Mouse (Mus musculus): ENCODE data around the gene Mbtps1. TPM values are rescaled to one million over a fixed set of nuclear protein-coding genes. Genes with fewer than 3 reads are reported as not detected.
A peak's percentile ranks its signal among the peaks of the same experiment; 100 is the strongest.

Gene Mbtps1
- polyA plus RNA-seq (2015; fragmentation: Nextera tagmentation; extraction: Ambion mirVana), result 115 and 123 TPM in 2 replicates

GRCm38 (mm10) chr8:119558603-119559401 lies at the start of gene Mbtps1:
Mbtps1 (minus strand) TSS chr8:119558735.
- Histone ChIP-seq H3K27me3 (no peaks in the 10 kb centered on the region), H3K36me3 (peaks cover 22% of the 10 kb centered on the region), H3K9ac (peak within 1 kb of the TSS; percentile 76), H3K4me1 (peaks cover 37% of the 10 kb centered on the region), H3K4me2 (peak within 1 kb of the TSS; percentile 82), H3K27ac (peak within 1 kb of the TSS; percentile 91), H3K4me3 (replicated peaks) (peak within 1 kb of the TSS; percentile 76), H3K9me3 (replicated peaks) (no peaks in the 10 kb centered on the region)
- ATAC-seq (replicated peaks; ENCODE audit: low FRiP score), result peak; percentile 97
- 6% methylated on average over 63 of the region's 63 CpGs for WGBS

- no peak for ATAC-seq (replicated peaks; ENCODE audit: low FRiP score)
- Histone ChIP-seq H3K9me3 (replicated peaks) (0 out of 2 replicates have a peak, but pooled peaks cover 6% of the 10 kb centered on the region), H3K36me3 (peaks cover 17% of the 10 kb centered on the region), H3K4me3 (replicated peaks) (no peak overlapping the region), H3K9ac (no peak overlapping the region), H3K27ac (no peak overlapping the region), H3K4me1 (peaks cover 14% of the 10 kb centered on the region), H3K27me3 (no peaks in the 10 kb centered on the region), H3K4me2 (no peak overlapping the region)
- 81% methylated on average over 2 of the region's 2 CpGs for WGBS
Observed at GRCm38 (mm10) chr8:119606224-119606623, 47.7 kb upstream of the Mbtps1 start.

GRCm38 (mm10) chr8:119604996-119605395 lies 46.5 kb upstream of the Mbtps1 start, which contains the start of gene Taf1c:
Taf1c (minus strand) TSS chr8:119605222.
- peaks cover 29% of the 10 kb centered on the region for H3K36me3 ChIP-seq
- H3K4me1 ChIP-seq, result peaks cover 14% of the 10 kb centered on the region
- H3K9ac ChIP-seq, result peak within 1 kb of the TSS; percentile 76
- under 1% methylated on average over 23 of the region's 23 CpGs for WGBS
- peak within 1 kb of the TSS; percentile 47; the same call in 1 of the 2 replicates for H3K27ac ChIP-seq
- peak within 1 kb of the TSS; percentile 86 for H3K4me2 ChIP-seq
- no peaks in the 10 kb centered on the region for H3K27me3 ChIP-seq
- peak within 1 kb of the TSS; percentile 86 for H3K4me3 ChIP-seq (replicated peaks)
- H3K9me3 ChIP-seq (replicated peaks), result 0 out of 2 replicates have a peak, but pooled peaks cover 6% of the 10 kb centered on the region
- peak; percentile 77 for ATAC-seq (replicated peaks; ENCODE audit: low FRiP score)

- no peaks in the 10 kb centered on the region for H3K27me3 ChIP-seq
- peak overlapping the region; percentile 86 for H3K4me3 ChIP-seq (replicated peaks)
- H3K9me3 ChIP-seq (replicated peaks), result 0 out of 2 replicates have a peak, but pooled peaks cover 2% of the 10 kb centered on the region
- no peak for ATAC-seq (replicated peaks; ENCODE audit: low FRiP score)
- peak overlapping the region; percentile 76 for H3K9ac ChIP-seq
- peak overlapping the region; percentile 86 for H3K4me2 ChIP-seq
- H3K4me1 ChIP-seq, result peaks cover 14% of the 10 kb centered on the region
- WGBS, result 37% methylated on average over 12 of the region's 12 CpGs
- peaks cover 35% of the 10 kb centered on the region for H3K36me3 ChIP-seq
- no peak overlapping the region for H3K27ac ChIP-seq
Observed at GRCm38 (mm10) chr8:119604398-119604803, 45.9 kb upstream of the Mbtps1 start.

- ATAC-seq (replicated peaks; ENCODE audit: low FRiP score), result no peak
- no peak overlapping the region for H3K27ac ChIP-seq
- H3K4me3 ChIP-seq (replicated peaks), result peak overlapping the region; percentile 86
- peaks cover 14% of the 10 kb centered on the region for H3K4me1 ChIP-seq
- H3K4me2 ChIP-seq, result peak overlapping the region; percentile 86
- H3K9me3 ChIP-seq (replicated peaks), result no peaks in the 10 kb centered on the region
- H3K9ac ChIP-seq, result no peak overlapping the region
- no peaks in the 10 kb centered on the region for H3K27me3 ChIP-seq
- H3K36me3 ChIP-seq, result peaks cover 42% of the 10 kb centered on the region
- 95% methylated on average over 4 of the region's 4 CpGs for WGBS
Observed at GRCm38 (mm10) chr8:119603771-119604170, 45.2 kb upstream of the Mbtps1 start.

GRCm38 (mm10) chr8:119591456-119591855 lies 32.9 kb upstream of the Mbtps1 start:
- Histone ChIP-seq H3K36me3 (no peaks in the 10 kb centered on the region), H3K4me1 (peaks cover 5% of the 10 kb centered on the region), H3K27me3 (no peaks in the 10 kb centered on the region), H3K4me3 (replicated peaks) (no peak overlapping the region), H3K9ac (no peak overlapping the region), H3K4me2 (no peak overlapping the region), H3K27ac (no peak overlapping the region), H3K9me3 (replicated peaks) (no peaks in the 10 kb centered on the region)
- no peak for ATAC-seq (replicated peaks; ENCODE audit: low FRiP score)
- WGBS, result 86% methylated on average over 7 of the region's 7 CpGs

GRCm38 (mm10) chr8:119590348-119590747 lies 31.8 kb upstream of the Mbtps1 start:
- H3K9ac ChIP-seq, result no peak overlapping the region
- H3K4me1 ChIP-seq, result peaks cover 10% of the 10 kb centered on the region
- 81% methylated on average over 14 of the region's 14 CpGs for WGBS
- no peak overlapping the region for H3K4me3 ChIP-seq (replicated peaks)
- H3K27ac ChIP-seq, result no peak overlapping the region
- H3K27me3 ChIP-seq, result no peaks in the 10 kb centered on the region
- no peaks in the 10 kb centered on the region for H3K36me3 ChIP-seq
- H3K4me2 ChIP-seq, result no peak overlapping the region
- ATAC-seq (replicated peaks; ENCODE audit: low FRiP score), result no peak
- no peaks in the 10 kb centered on the region for H3K9me3 ChIP-seq (replicated peaks)

GRCm38 (mm10) chr8:119588844-119589243 lies 30.3 kb upstream of the Mbtps1 start:
- Histone ChIP-seq H3K4me2 (no peak overlapping the region), H3K36me3 (no peaks in the 10 kb centered on the region), H3K9me3 (replicated peaks) (no peaks in the 10 kb centered on the region), H3K4me1 (peaks cover 7% of the 10 kb centered on the region), H3K27ac (no peak overlapping the region), H3K9ac (no peak overlapping the region), H3K4me3 (replicated peaks) (no peak overlapping the region), H3K27me3 (no peaks in the 10 kb centered on the region)
- ATAC-seq (replicated peaks; ENCODE audit: low FRiP score), result no peak
- WGBS, result 24% methylated on average over 10 of the region's 10 CpGs

GRCm38 (mm10) chr8:119588321-119588720 lies 29.8 kb upstream of the Mbtps1 start:
- no peak overlapping the region for H3K9ac ChIP-seq
- no peaks in the 10 kb centered on the region for H3K9me3 ChIP-seq (replicated peaks)
- 55% methylated on average over 4 of the region's 4 CpGs for WGBS
- no peak for ATAC-seq (replicated peaks; ENCODE audit: low FRiP score)
- no peak overlapping the region for H3K4me2 ChIP-seq
- no peaks in the 10 kb centered on the region for H3K27me3 ChIP-seq
- H3K4me1 ChIP-seq, result peaks cover 7% of the 10 kb centered on the region
- H3K27ac ChIP-seq, result no peak overlapping the region
- no peak overlapping the region for H3K4me3 ChIP-seq (replicated peaks)
- H3K36me3 ChIP-seq, result no peaks in the 10 kb centered on the region

- WGBS, result 19% methylated on average over 24 of the region's 24 CpGs
- Histone ChIP-seq H3K4me2 (peak overlapping the region; percentile 66), H3K4me1 (peaks cover 7% of the 10 kb centered on the region), H3K36me3 (no peaks in the 10 kb centered on the region), H3K27ac (no peak overlapping the region), H3K27me3 (no peaks in the 10 kb centered on the region), H3K9ac (no peak overlapping the region), H3K9me3 (replicated peaks) (no peaks in the 10 kb centered on the region), H3K4me3 (replicated peaks) (peak overlapping the region; percentile 41)
- 0 out of 2 replicates have a peak, but pooled peaks have one; percentile 56 for ATAC-seq (replicated peaks; ENCODE audit: low FRiP score)
Observed at GRCm38 (mm10) chr8:119585901-119586300, 27.4 kb upstream of the Mbtps1 start.

- Histone ChIP-seq H3K27me3 (peaks cover 23% of the 10 kb centered on the region), H3K9ac (no peak overlapping the region), H3K4me3 (replicated peaks) (no peak overlapping the region), H3K4me1 (peaks cover under 1% of the 10 kb centered on the region), H3K36me3 (no peaks in the 10 kb centered on the region), H3K9me3 (replicated peaks) (no peaks in the 10 kb centered on the region), H3K27ac (no peak overlapping the region), H3K4me2 (no peak overlapping the region)
- 76% methylated on average over 5 of the region's 5 CpGs for WGBS
- peak; percentile 22; the same call in 1 of the 2 replicates for ATAC-seq (replicated peaks; ENCODE audit: low FRiP score)
Observed at GRCm38 (mm10) chr8:119580441-119581161, 22.1 kb upstream of the Mbtps1 start.

GRCm38 (mm10) chr8:119579096-119579495 lies 20.6 kb upstream of the Mbtps1 start:
- Histone ChIP-seq H3K4me2 (no peak overlapping the region), H3K27ac (no peak overlapping the region), H3K4me3 (replicated peaks) (no peak overlapping the region), H3K9me3 (replicated peaks) (no peaks in the 10 kb centered on the region), H3K4me1 (peaks cover 10% of the 10 kb centered on the region), H3K36me3 (no peaks in the 10 kb centered on the region), H3K9ac (no peak overlapping the region), H3K27me3 (peaks cover 30% of the 10 kb centered on the region)
- 45% methylated on average over 13 of the region's 13 CpGs for whole genome bisulfite sequencing
- no peak for ATAC-seq (replicated peaks; ENCODE audit: low FRiP score)
